Mouse (Mus musculus) stomach, postnatal 0 days (tissue): ENCODE data around the gene Yju2. TPM values are rescaled to one million over a fixed set of nuclear protein-coding genes. Genes with fewer than 3 reads are reported as not detected.

Source experiments
- ATAC-seq: fragments of 200-750 bp; cut with Nextera tagmentation; 2 replicates; pipeline ENCODE4 v1.8.0; 2017; ENCODE audit not compliant: low FRiP score, low TSS enrichment
- DNase-seq: peaks from one replicate; pipeline ENCODE4 v3.0.0-alpha.2; 2016; ENCODE audit warnings: low spot score
- H3K27ac ChIP-seq: fragments of 300-500 bp; sonication (generic); replicated peaks from 2 replicates; pipeline ENCODE4 v1.5.1; 2014; ENCODE audit warnings: mild to moderate bottlenecking, control low read depth
- H3K27me3 ChIP-seq: fragments of 300-500 bp; sonication (generic); 2 replicates; pipeline ENCODE4 v1.6.1; 2014; ENCODE audit warnings: low read length; ENCODE audit not compliant: control insufficient read depth, insufficient read depth
- H3K36me3 ChIP-seq: fragments of 300-500 bp; sonication (generic); 2 replicates; pipeline ENCODE4 v1.6.1; 2014; ENCODE audit warnings: low read length, mixed read lengths; ENCODE audit not compliant: control insufficient read depth, insufficient read depth
- H3K4me1 ChIP-seq: fragments of 300-500 bp; sonication (generic); replicated peaks from 2 replicates; pipeline ENCODE4 v1.6.1; 2014; ENCODE audit warnings: antibody characterized with exemption; ENCODE audit not compliant: control insufficient read depth, insufficient read depth
- H3K4me2 ChIP-seq: fragments of 300-500 bp; sonication (generic); replicated peaks from 2 replicates; pipeline ENCODE4 v1.6.1; 2014; ENCODE audit warnings: low read depth, mild to moderate bottlenecking, control low read depth, moderate library complexity
- H3K4me3 ChIP-seq: fragments of 300-500 bp; sonication (generic); 2 replicates; pipeline ENCODE4 v1.5.1; 2014; ENCODE audit warnings: low read depth, low read length, control low read depth
- H3K9ac ChIP-seq: fragments of 300-500 bp; sonication (generic); 2 replicates; pipeline ENCODE4 v1.6.1; 2014; ENCODE audit warnings: mild to moderate bottlenecking, low read length, control low read depth, mixed read lengths
- H3K9me3 ChIP-seq: fragments of 300-500 bp; sonication (generic); 2 replicates; pipeline ENCODE4 v1.6.1; 2016; ENCODE audit warnings: low read length; ENCODE audit not compliant: control insufficient read depth
- CTCF ChIP-seq: IDR thresholded peaks from 2 replicates; pipeline ENCODE4 v1.5.1; 2016; ENCODE audit warnings: antibody characterized with exemption, low read depth, mild to moderate bottlenecking, moderate library complexity
- EP300 ChIP-seq: optimal IDR thresholded peaks from 2 replicates; pipeline ENCODE3; 2016; ENCODE audit warnings: antibody characterized with exemption
- whole genome bisulfite sequencing: fragments of 180-500 bp; shearing (Covaris S2); extraction: QIAGEN DNeasy Blood & Tissue Kit; methylation state at CpG from one replicate; pipeline ENCODE4 v1.1.7; 2014; 5-methylcytosine and 5-hydroxymethylcytosine counted together
- polyA plus RNA-seq: library from polyadenylated mRNA; unstranded; fragments of >200 nt; fragmentation: Nextera tagmentation; extraction: Ambion mirVana; gene quantifications from 2 replicates; pipeline ENCODE4 v1.2.1, GENCODE M21; 2015

Yju2 gene
- polyA plus RNA-seq, 1 experiment from 2014 or later = 12.5 TPM

DNA sequence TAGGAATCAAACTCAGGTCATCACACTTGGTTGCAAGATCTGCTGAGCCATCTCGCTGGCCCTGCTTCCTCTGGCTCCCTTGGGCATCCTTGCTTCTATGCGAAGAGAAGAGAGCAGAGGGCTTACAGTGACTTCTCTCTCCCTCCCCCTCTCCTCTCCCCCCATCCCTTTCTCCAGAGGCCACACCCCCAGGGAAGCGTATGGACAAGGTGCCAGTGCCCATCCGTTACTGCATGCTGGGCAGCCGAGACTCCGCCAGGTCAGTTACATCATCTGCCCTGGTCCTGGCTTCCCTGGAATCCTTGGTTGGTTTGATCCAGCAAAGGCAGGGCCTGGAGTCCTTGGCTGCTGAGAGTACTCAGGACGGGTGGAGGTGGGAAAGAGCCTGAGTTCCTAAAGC is 52.5 kb downstream of the Yju2 start:
- Histone ChIP-seq H3K9ac (no peak overlapping the region), H3K9me3 (no peaks in the 10 kb centered on the region), H3K4me3 (no peak overlapping the region), H3K4me1 (peaks cover 4% of the 10 kb centered on the region; the same call in 1 of the 2 replicates), H3K36me3 (peaks cover 20% of the 10 kb centered on the region), H3K4me2 (no peak overlapping the region), H3K27me3 (no peaks in the 10 kb centered on the region), H3K27ac (no peak overlapping the region)
- TF ChIP-seq EP300 (no peak), CTCF (no peak)
- WGBS = 87% methylated on average over 7 of the region's 7 CpGs
- ATAC-seq (no peak), DNase-seq (no peak)

DNA sequence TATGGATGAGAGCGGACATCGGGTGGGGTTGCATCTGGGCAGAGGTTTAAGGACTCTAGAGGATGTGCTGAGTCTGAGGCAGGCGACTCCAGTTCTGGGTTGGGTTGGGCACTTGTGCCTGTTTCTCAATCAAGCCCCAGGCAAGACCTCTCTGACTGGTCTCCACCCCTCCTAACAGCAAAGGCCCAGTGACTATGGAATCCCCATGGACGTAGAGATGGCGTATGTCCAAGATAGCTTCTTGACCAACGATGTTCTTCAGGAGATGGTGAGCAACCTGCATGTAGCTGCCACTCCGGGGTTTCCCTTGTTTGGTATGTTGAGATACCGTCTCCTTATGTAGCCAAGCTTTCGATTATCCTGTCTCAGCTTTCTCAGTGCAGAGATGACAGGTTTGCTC is 56.4 kb downstream of the Yju2 start:
- 92% methylated on average over 9 of the region's 9 CpGs for WGBS

DNA sequence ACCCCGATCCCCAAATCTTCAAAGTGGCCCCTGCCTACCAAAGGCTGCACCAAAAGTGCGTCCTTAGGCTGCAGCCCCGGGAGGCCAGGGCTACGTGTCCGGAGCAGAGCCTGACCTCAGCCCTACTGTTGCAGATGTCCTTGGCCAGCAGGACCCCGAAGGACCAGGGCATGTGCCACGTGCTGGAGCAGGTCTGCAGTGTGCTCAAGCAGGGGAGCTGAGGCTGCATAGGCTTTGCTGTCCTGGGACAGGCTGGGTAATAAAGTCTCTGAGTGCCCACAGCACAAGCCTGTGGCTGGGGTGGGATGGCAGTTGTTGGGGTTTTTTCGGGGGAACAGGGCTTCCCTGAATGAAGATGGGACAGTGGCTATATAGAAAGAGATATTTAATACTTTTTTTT is 57.5 kb downstream of the Yju2 start:
- 87% methylated on average over 8 of the region's 8 CpGs for WGBS
- no peak overlapping the region for H3K9ac ChIP-seq
- H3K4me1 ChIP-seq = no peaks in the 10 kb centered on the region
- H3K36me3 ChIP-seq = peaks cover 40% of the 10 kb centered on the region
- H3K4me2 ChIP-seq = no peak overlapping the region
- no peaks in the 10 kb centered on the region for H3K9me3 ChIP-seq
- H3K27me3 ChIP-seq = no peaks in the 10 kb centered on the region
- TF ChIP-seq CTCF (no peak), EP300 (no peak)
- no peak overlapping the region for H3K4me3 ChIP-seq
- H3K27ac ChIP-seq = no peak overlapping the region
- no peak for DNase-seq
- ATAC-seq = no peak

More for the DNA sequence above, 56.4 kb downstream of the Yju2 start:
- no peaks in the 10 kb centered on the region for H3K27me3 ChIP-seq
- H3K9ac ChIP-seq = no peak overlapping the region
- H3K36me3 ChIP-seq = peaks cover 40% of the 10 kb centered on the region
- no peak overlapping the region for H3K4me3 ChIP-seq
- H3K9me3 ChIP-seq = no peaks in the 10 kb centered on the region
- DNase-seq (no peak), ATAC-seq (no peak)
- no peak overlapping the region for H3K27ac ChIP-seq
- H3K4me1 ChIP-seq = peaks cover 2% of the 10 kb centered on the region; the same call in 1 of the 2 replicates
- H3K4me2 ChIP-seq = no peak overlapping the region
- no peak for TF ChIP-seq CTCF
- no peak for TF ChIP-seq EP300

DNA sequence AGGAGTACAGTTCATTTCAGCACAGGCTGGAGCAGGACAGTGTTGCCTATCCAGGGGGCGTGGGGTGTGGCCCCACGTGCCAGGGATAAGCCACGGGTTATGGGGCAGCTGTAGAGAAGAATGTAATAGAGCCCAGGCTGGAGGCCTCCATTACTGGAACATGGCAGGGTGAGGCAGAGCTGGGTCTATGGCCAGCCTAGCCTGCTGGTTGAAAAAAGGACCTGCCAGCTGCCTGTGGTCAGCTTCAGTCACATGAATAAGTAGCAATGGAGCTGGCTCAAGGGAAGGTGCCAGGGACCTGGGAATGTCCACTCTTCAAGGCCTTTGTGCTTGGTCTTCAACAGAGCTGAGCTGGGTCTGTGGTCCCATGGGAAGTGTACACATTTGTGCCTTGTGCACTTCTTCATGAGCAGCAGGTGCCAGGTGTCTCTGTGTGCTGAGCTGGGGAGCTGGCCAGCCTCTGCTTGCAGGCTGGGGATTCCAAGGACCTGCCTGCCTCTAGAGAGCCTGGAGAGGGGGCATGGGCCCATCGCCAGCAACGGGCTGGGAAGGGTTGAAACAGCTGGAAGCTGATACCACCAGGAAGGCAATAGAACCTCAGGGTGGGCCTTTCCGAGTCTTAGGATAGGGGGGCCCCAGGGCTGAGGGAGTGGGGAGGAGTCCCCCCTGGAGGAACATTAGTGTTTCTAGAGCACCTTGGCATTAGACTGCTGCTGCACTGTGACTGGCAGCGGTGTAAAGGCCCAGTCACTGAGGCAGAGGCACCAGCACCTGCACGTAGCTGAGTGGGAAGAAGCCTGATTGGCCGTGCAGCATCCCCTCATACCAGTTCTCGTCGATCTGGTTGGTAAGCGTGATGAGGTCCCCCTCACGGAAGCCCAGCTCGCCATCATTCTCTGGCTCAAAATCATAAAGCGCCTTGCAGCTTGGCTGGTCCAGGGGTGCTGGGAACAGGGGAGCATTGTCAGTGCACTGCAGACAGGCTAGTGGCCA is 58.2 kb downstream of the Yju2 start:
- Histone ChIP-seq H3K36me3 (peaks cover 40% of the 10 kb centered on the region), H3K9ac (no peak overlapping the region), H3K4me1 (no peaks in the 10 kb centered on the region), H3K27me3 (no peaks in the 10 kb centered on the region), H3K4me2 (no peak overlapping the region), H3K27ac (no peak overlapping the region), H3K4me3 (no peak overlapping the region), H3K9me3 (no peaks in the 10 kb centered on the region)
- DNase-seq (no peak), ATAC-seq (no peak)
- TF ChIP-seq EP300 (no peak), CTCF (no peak)
- WGBS = 74% methylated on average over 15 of the region's 15 CpGs

DNA sequence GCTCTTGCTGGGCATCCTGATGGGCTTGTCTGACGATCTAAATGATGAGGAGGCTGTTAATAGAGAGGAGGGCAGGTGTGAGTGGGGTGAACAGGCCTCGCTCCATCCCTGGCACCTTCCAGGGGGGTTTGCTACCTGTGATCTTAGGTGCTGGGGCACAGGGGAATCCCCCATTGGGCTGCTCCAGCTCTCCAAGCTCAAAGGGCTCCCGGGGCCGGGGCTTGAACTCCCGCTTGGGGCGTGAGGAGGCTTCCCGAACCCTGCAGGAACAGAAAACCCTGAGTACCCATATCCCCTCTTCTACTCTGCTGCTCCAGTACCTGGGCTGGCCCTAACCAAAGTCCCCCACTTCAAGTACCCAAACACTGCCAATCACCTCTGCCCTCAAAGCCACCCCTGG is 58.9 kb downstream of the Yju2 start:
- Histone ChIP-seq H3K36me3 (peaks cover 40% of the 10 kb centered on the region), H3K9ac (no peak overlapping the region)

More for the DNA sequence above, 58.9 kb downstream of the Yju2 start:
- Histone ChIP-seq H3K4me2 (no peak overlapping the region), H3K4me1 (no peaks in the 10 kb centered on the region), H3K27me3 (no peaks in the 10 kb centered on the region), H3K4me3 (no peak overlapping the region), H3K9me3 (no peaks in the 10 kb centered on the region), H3K27ac (no peak overlapping the region)
- ATAC-seq (no peak), DNase-seq (no peak)
- WGBS = 87% methylated on average over 7 of the region's 7 CpGs
- no peak for TF ChIP-seq CTCF
- TF ChIP-seq EP300 = no peak

Other genes with a start within 250 kb of the Yju2 start
- gene Pot1b, start 246.5 kb upstream of the Yju2 start, polyA plus RNA-seq = 2.7 and 4.1 TPM in 2 replicates
- 0.21 and 0.23 TPM in 2 replicates for gene Adgre4, start 209.1 kb upstream of the Yju2 start, polyA plus RNA-seq
- 7.3 and 7.5 TPM in 2 replicates for gene Zfp119a, start 80.2 kb upstream of the Yju2 start, polyA plus RNA-seq
- 7.5 and 7.7 TPM in 2 replicates for gene Zfp959, start 67.0 kb upstream of the Yju2 start, polyA plus RNA-seq
- 4.9 and 5.8 TPM in 2 replicates for gene Zfp119b, start 9.6 kb upstream of the Yju2 start, polyA plus RNA-seq
- 2.7 and 3.1 TPM in 2 replicates for gene Ebi3, start 6.5 kb upstream of the Yju2 start, polyA plus RNA-seq
- gene Shd, start 11.4 kb downstream of the Yju2 start, polyA plus RNA-seq = 3.2 and 3.4 TPM in 2 replicates
- gene Fsd1, start 27.4 kb downstream of the Yju2 start, polyA plus RNA-seq = 2.7 and 3.5 TPM in 2 replicates
- 44.2 and 50.6 TPM in 2 replicates for gene Stap2, start 46.5 kb downstream of the Yju2 start, polyA plus RNA-seq
- gene Mpnd, start 46.6 kb downstream of the Yju2 start, polyA plus RNA-seq = 28.9 and 34.9 TPM in 2 replicates
- gene Sh3gl1, start 77.5 kb downstream of the Yju2 start, polyA plus RNA-seq = 100 and 101 TPM in 2 replicates
- 4.5 and 5.0 TPM in 2 replicates for gene Chaf1a, start 81.3 kb downstream of the Yju2 start, polyA plus RNA-seq
- gene Ubxn6, start 115.9 kb downstream of the Yju2 start, polyA plus RNA-seq = 43.0 and 45.1 TPM in 2 replicates
- gene Hdgfl2, start 120.5 kb downstream of the Yju2 start, polyA plus RNA-seq = 37.8 and 38.4 TPM in 2 replicates
- gene Plin4, start 150.7 kb downstream of the Yju2 start, polyA plus RNA-seq = 0.95 and 1.4 TPM in 2 replicates
- gene Plin5, start 158.5 kb downstream of the Yju2 start, polyA plus RNA-seq = 0.48 and 0.65 TPM in 2 replicates
- gene Lrg1, start 162.9 kb downstream of the Yju2 start, polyA plus RNA-seq = 1.2 and 1.9 TPM in 2 replicates
- gene Sema6b, start 181.2 kb downstream of the Yju2 start, polyA plus RNA-seq = 0.31 and 0.39 TPM in 2 replicates
- gene Tnfaip8l1, start 203.4 kb downstream of the Yju2 start, polyA plus RNA-seq = 4.4 and 5.2 TPM in 2 replicates
- gene Mydgf, start 224.8 kb downstream of the Yju2 start, polyA plus RNA-seq = 77.0 and 83.0 TPM in 2 replicates